Mouse (Mus musculus): ENCODE measurements at regions not wholly inside any gene's neighbourhood (a gene's known extent, or its start where the extent isn't known, plus 50 kb on each side); places are given as distances from the start of the nearest gene placed in this dataset.

- Histone ChIP-seq H3K4me3 (replicated peaks in 1 of 3; ENCODE audit: low read depth in 2 of 3, low read length in 2 of 3, poor library complexity in 1 of 3) (no peak overlapping the region), H3K79me2 (replicated peaks; ENCODE audit: control insufficient read depth, extremely low read depth, insufficient read depth, poor library complexity, severe bottlenecking) (no peaks in the 10 kb centered on the region), H3K27ac (ENCODE audit: insufficient read depth, low read depth) (no peak overlapping the region), H3K4me2 (ENCODE audit: insufficient read depth, low read depth, poor library complexity, severe bottlenecking) (no peak overlapping the region), H3K36me3 (replicated peaks in 1 of 2; ENCODE audit: control insufficient read depth in 1 of 2, insufficient read depth in 1 of 2, low read length in 1 of 2) (no peaks in the 10 kb centered on the region), H3K9ac (ENCODE audit: insufficient read depth, low read depth) (no peak overlapping the region), H3K27me3 (replicated peaks) (no peaks in the 10 kb centered on the region), H3K9me3 (replicated peaks; ENCODE audit: low read length) (no peaks in the 10 kb centered on the region), H3K4me1 (ENCODE audit: control insufficient read depth in 1 of 2, insufficient read depth in 2 of 2) (no peaks in the 10 kb centered on the region)
- in situ Hi-C loops (cut with MboI; ENCODE audit: low pct_ligation_motif_present, low pct_unique_long_range_greater_than_20kb, low sequenced_read_pairs), result no loop called here
- TF ChIP-seq ZMIZ1 (IDR thresholded peaks at IDR 0.05; ENCODE audit: low read depth, low read length) (no peak), TCF12 (IDR thresholded peaks at IDR 0.05; ENCODE audit: low read depth, low read length) (no peak)
- DNase-seq (ENCODE audit: extremely low read depth), result no peak
- dilution Hi-C loops (cut with MboI; ENCODE audit: extremely low pct_ligation_motif_present, extremely low pct_unique_long_range_greater_than_20kb, low sequenced_read_pairs), result no loop called here
Observed at GRCm38 (mm10) chr14:58168920-58169319, 98.6 kb downstream of the Fgf9 start.

Measured in CH12.LX (cell line).